Mouse (Mus musculus) layer of hippocampus, postnatal 36 days (tissue): ENCODE results near the gene Lrmda. TPM values are rescaled to one million over a fixed set of nuclear protein-coding genes. Genes with fewer than 3 reads are reported as not detected.

Experiments
- DNase-seq, 2 experiments: peaks; one replicate each; pipeline ENCODE4 v3.0.0; 2022
- total RNA-seq, 2 experiments: library from RNA; stranded (reverse); gene quantifications; 2 replicates each; pipeline ENCODE4 v1.2.3; 2021

Gene Lrmda
- total RNA-seq, 2 experiments from 2014 or later, result 0.87 to 1.0 TPM

GRCm38 (mm10) chr14:22335101-22335820 lies 315.7 kb downstream of the Lrmda start:
- DNase-seq, result no peak

GRCm38 (mm10) chr14:22339176-22339575 lies 319.7 kb downstream of the Lrmda start:
- peak; percentile 19 to 21 for DNase-seq

- DNase-seq, result no peak
These were observed 323.8 kb downstream of the Lrmda start for GRCm38 (mm10) chr14:22343357-22343756.

- no peak for DNase-seq
These were observed 325.7 kb downstream of the Lrmda start for GRCm38 (mm10) chr14:22345248-22345647.

- no peak for DNase-seq
These were observed 334.1 kb downstream of the Lrmda start for GRCm38 (mm10) chr14:22353626-22354025.

DNA sequence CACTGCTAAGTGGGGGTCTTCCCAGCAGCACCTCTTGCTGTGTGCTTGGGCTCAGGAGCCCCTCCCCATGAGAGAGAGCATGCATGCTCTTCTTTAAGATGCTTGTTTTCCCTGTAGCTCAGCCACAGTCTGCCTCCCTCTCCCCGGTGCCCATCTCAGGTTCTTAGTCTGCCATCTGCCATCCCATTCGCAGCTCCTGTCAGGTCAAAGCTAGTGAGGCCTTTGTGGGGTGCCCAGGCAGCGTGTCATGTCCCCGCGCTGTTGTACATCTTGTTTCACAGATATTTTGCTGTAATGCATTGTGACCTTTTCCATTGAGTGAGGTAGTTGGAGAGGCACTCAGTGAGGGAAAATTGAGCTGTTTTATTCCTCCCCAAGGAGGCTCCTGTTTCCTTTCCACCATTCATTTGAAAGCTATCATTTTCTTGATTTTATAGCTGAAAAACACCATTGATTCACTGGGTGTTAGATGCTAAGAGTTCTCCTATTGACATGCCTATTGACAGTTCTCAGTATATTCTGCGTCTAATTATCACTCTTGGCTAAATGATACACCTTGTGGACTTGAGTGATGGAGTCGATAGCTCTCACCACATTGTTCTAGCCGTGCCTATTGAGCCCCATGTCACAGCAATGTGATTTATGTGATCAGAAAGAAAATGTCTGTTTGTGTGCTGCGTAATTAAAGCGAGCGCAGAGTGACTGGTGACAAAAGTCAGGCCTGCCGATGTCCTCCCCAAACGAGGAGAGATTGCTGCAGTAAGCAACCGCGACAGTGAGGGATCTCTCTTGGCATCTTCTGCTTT lies 335.5 kb downstream of the Lrmda start:
- no peak for DNase-seq

GRCm38 (mm10) chr14:22357991-22358503 lies 338.5 kb downstream of the Lrmda start:
- DNase-seq, result no peak

GRCm38 (mm10) chr14:22364010-22364748 lies 344.7 kb downstream of the Lrmda start:
- no peak for DNase-seq

- no peak for DNase-seq
These were observed 345.4 kb downstream of the Lrmda start for GRCm38 (mm10) chr14:22364771-22365355.

- no peak for DNase-seq
These were observed 348.1 kb downstream of the Lrmda start for GRCm38 (mm10) chr14:22367615-22368014.

- no peak for DNase-seq
These were observed 351.6 kb downstream of the Lrmda start for GRCm38 (mm10) chr14:22371136-22371535.

DNA sequence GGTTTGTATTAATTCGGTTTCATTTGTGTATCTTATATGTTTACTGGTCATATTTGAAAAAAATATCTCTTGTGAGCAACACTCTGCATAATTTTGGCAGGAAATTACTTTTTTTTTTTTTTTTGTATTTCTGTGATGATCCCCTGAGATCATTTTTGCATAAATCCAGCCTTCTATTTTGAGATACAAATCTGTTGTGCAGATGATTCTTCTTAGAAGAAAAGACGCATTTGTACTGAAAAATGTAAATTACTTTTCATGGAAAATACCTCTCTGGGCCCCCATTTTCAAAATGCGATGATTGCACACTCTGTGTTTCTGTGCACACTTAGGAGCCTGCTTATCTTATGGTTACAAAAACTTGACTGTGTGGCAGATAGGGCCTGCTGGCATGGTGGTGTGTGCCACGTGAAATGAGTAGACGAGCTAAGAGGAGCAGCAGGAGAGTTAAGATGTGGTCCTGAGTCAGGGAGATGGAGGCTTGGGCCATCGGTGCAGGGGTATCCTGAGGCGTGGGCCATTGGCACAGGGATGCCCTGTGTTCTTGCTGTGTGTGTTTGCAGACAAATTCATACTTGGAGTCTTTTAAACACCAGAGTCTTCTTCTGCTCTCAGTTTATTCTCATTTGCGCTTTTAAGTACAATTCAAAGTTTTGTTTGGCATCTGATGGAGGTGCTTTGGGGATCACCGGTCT lies 353.3 kb downstream of the Lrmda start:
- DNase-seq, result no peak

DNA sequence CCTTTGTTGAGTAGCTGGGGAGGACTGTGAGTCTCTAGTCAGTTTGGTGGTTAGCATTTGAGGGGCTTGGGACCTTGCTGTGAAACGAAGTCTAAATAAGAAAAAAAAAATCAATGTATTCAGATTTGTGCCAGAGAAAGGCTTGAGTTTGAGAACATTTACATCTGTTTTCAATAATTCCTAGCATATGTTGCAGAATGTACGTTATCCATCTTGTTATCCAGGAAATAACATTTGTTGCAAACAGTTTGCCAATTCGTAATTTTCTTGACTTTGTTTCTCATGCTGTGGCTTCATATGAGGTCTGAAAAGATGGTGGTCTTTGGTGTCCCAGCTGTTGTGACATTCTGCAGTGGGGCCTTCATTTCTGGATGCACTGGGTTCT lies 353.8 kb downstream of the Lrmda start:
- DNase-seq, result no peak

DNA sequence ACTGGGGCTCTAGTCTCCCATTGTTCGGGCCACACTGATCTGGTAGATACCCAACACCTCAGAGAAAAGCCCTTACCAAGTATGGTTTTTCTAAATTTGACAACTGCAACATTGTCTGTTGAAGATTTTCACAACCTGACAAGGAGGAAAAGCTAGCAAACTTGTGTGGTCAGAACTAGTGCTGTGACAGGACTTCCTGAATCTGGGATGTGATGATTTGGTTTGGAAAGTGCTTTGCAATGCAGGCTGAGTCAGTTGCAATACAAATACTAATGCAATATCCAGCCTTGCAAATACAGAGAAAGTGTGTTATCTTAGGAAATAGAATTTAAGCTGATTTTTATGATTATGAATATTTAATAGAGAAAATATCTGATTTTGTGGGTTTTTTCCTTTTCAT lies 357.6 kb downstream of the Lrmda start:
- no peak for DNase-seq

GRCm38 (mm10) chr14:22382101-22382500 lies 362.6 kb downstream of the Lrmda start:
- no peak for DNase-seq

DNA sequence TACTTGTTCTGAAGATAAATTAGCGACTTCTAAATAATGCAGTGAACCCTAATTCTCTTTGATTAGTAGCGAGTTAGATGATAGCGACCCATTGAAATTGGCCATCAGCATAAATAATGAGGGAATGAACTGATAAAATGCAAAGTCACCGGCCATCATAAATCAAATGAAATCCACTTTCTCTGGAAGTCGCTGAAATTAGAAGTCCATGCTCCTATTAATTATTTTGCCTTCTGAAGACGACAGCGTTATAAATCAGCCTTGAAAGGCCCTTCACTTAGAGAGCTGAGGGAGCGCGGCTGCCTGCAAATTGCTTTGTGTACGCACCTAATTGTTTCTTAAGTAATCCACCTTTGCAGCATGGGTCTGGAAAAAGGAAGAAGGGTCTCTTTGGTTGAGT lies 374.1 kb downstream of the Lrmda start:
- no peak for DNase-seq

- no peak for DNase-seq
These were observed 382.9 kb downstream of the Lrmda start for GRCm38 (mm10) chr14:22402411-22402810.

DNA sequence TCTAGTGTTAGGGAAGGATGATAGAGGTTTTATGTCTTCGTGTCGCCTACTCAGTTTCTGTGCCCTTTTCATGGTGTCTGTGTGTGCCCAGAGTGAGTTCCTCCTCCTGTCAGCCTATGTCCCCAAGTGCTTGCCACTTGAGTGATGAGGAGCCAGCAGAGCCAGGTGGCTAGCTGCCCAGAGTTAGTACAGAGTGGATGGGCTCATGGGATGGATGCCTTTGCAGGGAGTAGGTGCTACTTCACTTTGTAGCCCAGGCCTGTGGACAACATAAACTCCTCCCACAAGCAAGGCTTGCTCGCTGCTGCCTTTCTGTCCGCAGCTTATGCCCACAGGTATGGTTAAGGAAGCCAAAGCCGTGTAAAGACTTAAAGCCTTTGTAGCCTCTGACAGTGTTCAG lies 387.1 kb downstream of the Lrmda start:
- DNase-seq, result no peak

DNA sequence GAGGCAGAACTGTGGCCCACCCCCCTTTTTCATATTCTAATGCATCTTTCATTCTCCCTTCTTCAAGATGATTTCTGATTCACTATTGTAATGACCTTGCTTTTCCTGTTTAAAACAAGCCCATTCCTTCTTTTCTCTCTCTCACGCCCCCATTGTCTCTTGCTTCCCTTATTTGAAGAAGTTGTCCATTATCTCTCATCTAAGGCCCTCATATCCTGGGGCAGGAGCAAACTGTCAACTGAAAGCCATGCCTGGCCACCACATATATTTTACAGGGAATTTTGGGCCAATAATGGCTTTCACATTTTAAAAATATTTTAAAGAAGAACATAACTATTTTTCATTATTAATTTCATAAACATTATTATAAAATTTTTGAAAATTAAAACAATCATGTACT lies 391.3 kb downstream of the Lrmda start:
- DNase-seq, result no peak

DNA sequence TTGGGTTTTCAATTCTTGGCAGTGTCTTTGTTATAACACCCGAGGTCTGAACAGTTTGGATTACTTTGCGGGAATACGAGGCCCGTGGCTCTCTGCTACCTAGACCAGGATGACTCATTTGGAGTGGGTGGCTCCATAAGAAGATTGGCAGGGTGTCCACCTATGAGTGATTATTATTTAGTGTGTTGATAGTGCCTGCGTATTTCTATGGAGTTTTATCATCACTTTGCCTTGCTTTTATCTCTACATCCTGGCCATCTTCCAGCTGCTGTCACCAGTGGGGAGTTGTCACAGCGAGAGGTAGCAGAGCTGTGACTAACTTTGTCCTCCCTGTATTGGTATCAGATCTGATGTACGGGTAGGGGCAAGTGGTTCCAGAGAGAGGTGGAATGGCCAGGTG lies 393.7 kb downstream of the Lrmda start:
- no peak for DNase-seq

- DNase-seq, result no peak
These were observed 398.2 kb downstream of the Lrmda start for GRCm38 (mm10) chr14:22417706-22418105.

DNA sequence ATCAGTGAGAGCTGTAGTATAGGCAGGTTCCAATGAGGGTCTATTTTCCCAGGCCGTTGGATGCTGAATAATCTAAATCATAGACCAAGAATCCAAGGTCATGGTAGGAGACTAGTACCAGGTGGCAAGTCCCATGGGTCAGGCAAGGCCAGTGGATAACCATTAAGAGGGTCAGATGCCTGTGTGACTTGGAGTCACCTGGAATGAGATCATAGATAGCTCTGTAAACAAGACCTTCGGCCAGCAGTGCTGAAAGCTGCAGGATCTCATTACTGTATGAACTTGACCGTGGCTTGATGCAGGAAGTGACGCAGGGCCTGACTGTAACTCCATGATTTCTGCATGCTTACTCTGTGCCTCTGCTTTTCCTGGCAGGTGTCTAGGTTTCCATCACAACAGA lies 402.2 kb downstream of the Lrmda start:
- no peak for DNase-seq
